22 mouse cellular contexts compared by ENCODE assay signal in genomic region chr13:63778925-63779324, GRCm38 (mm10).
"Had no signal": no experiment of that assay in that cellular context is flagged by ENCODE, and none has a peak within 500 bp of the region (broad histone marks: within the 10 kb centered on the region; RNA-seq: fewer than 3 reads in every experiment).

No protein-coding gene starts in this region.

- H3K4me2 ChIP-seq: heart, embryonic 11.5 days; heart, embryonic 13.5 days; heart, embryonic 15.5 days; hindbrain, embryonic 13.5 days; hindbrain, embryonic 15.5 days; intestine, embryonic 15.5 days; limb, embryonic 13.5 days; limb, embryonic 15.5 days had no signal

- DNase-seq: gastrocnemius, adult 2 months; gastrocnemius, postnatal 10 days; gastrocnemius, postnatal 25 days; heart, adult 11 months; heart, adult 2 months; heart, postnatal 14 days; heart, postnatal 36 days; kidney, adult 18-20 months; kidney, postnatal 10 days; kidney, postnatal 25 days had no signal

- H3K27ac ChIP-seq: gastrocnemius, adult 2 months; heart, adult 2 months; heart, embryonic 13.5 days; heart, embryonic 15.5 days; hindbrain, embryonic 13.5 days; hindbrain, embryonic 15.5 days; hindbrain, postnatal 0 days; intestine, embryonic 15.5 days; layer of hippocampus, adult 2 months; left cerebral cortex, adult 2 months; limb, embryonic 13.5 days had no signal

- ATAC-seq: intestine, postnatal 0 days had no signal

- H3K4me1 ChIP-seq: hindbrain, embryonic 13.5 days; intestine, embryonic 15.5 days; limb, embryonic 13.5 days had no signal

- H3K27me3 ChIP-seq: heart, embryonic 13.5 days; heart, embryonic 15.5 days; hindbrain, embryonic 13.5 days; hindbrain, embryonic 15.5 days; intestine, embryonic 15.5 days; limb, embryonic 13.5 days; limb, embryonic 15.5 days had no signal

- H3K36me3 ChIP-seq: heart, embryonic 13.5 days; heart, embryonic 15.5 days; hindbrain, embryonic 13.5 days; hindbrain, embryonic 15.5 days; intestine, embryonic 15.5 days; limb, embryonic 13.5 days; limb, embryonic 15.5 days had no signal

- H3K9me3 ChIP-seq: heart, embryonic 13.5 days; heart, embryonic 15.5 days; hindbrain, embryonic 13.5 days; hindbrain, embryonic 15.5 days; intestine, embryonic 15.5 days; limb, embryonic 13.5 days; limb, embryonic 15.5 days had no signal

- H3K9ac ChIP-seq: heart, embryonic 13.5 days; heart, embryonic 15.5 days; hindbrain, embryonic 13.5 days; hindbrain, embryonic 15.5 days; intestine, embryonic 15.5 days; limb, embryonic 13.5 days; limb, embryonic 15.5 days had no signal

- H3K4me3 ChIP-seq: gastrocnemius, adult 2 months; heart, adult 2 months; heart, embryonic 13.5 days; heart, embryonic 15.5 days; hindbrain, embryonic 13.5 days; hindbrain, embryonic 15.5 days; intestine, embryonic 15.5 days; layer of hippocampus, adult 2 months; left cerebral cortex, adult 2 months; limb, embryonic 13.5 days; limb, embryonic 15.5 days had no signal
